Mouse (Mus musculus): ENCODE measurements around the gene Maml2. TPM values are rescaled to one million over a fixed set of nuclear protein-coding genes. Genes with fewer than 3 reads are reported as not detected.

Maml2 gene
- polyA plus RNA-seq, 1 experiment from 2014 or later: 10.3 TPM

DNA sequence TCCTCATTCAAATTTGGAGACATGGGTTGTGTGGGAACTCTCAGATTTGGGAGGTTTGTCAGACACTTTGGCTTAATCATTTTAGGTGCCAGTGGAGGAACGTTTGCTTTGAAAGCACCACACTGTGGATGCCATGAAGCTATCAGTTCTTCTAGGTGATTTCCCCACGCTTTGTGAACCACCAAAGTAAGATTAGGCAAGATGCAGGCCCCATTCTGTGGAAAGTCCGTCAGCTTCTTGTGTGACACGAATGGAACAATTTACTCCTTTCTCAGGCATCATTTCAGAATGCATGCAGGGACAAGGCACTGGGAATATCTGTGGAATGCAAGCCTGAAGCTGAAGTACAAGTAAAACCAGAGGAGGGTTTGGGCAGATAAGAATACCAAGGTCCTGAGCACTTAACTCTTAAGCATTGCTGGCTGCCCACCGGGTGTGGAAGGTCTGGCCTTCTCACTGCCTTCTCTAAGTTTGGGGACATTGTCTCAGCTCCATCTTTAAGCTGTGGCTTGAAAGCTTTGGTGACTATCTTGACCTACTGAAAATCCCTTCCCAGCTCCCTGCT, 23.1 kb downstream of the Maml2 start:
- Histone ChIP-seq H3K9ac (ENCODE audit: low read length) (no peak overlapping the region), H3K4me3 (ENCODE audit: low read depth, low read length) (no peak overlapping the region), H3K27me3 (ENCODE audit: control insufficient read depth, insufficient read depth, low read length) (no peaks in the 10 kb centered on the region), H3K27ac (ENCODE audit: low read depth, low read length) (no peak overlapping the region), H3K4me2 (no peak overlapping the region), H3K4me1 (ENCODE audit: control insufficient read depth, insufficient read depth, low read length) (peaks cover 9% of the 10 kb centered on the region), H3K9me3 (ENCODE audit: control insufficient read depth, low read length) (no peaks in the 10 kb centered on the region), H3K36me3 (ENCODE audit: control insufficient read depth, insufficient read depth, low read length) (no peaks in the 10 kb centered on the region)
- DNase-seq (ENCODE audit: low spot score, missing footprints) (peak; percentile 69), ATAC-seq (ENCODE audit: low FRiP score) (no peak)
- WGBS: 86% methylated on average over 5 of the region's 5 CpGs

DNA sequence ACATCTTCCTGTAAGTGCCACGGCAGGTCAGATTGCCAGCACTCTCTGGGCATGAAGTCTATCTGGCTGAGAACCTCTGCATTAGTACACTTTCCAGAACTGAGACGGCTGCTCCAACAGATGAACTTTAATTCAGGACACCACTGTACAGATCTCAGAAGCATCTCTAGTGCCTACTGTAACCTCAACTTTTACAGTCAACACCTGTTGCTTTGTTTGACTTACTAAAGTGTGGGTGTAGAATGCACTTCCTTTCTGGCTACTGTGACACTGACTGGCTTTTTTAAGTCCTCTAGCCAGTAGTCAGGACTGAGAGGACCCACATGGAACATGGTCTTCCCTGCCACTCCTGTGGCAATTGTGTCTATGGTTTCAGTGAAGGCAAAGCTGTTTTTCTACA, 25.3 kb downstream of the Maml2 start:
- WGBS: 80% methylated on average over 2 of the region's 2 CpGs
- DNase-seq (ENCODE audit: low spot score, missing footprints) (peak; percentile 77), ATAC-seq (ENCODE audit: low FRiP score) (no peak)
- H3K27ac ChIP-seq (ENCODE audit: low read depth, low read length): no peak overlapping the region; the same call in 1 of the 2 replicates
- no peak overlapping the region for H3K9ac ChIP-seq (ENCODE audit: low read length)
- no peak overlapping the region for H3K4me2 ChIP-seq
- H3K4me3 ChIP-seq (ENCODE audit: low read depth, low read length): no peak overlapping the region
- H3K27me3 ChIP-seq (ENCODE audit: control insufficient read depth, insufficient read depth, low read length): no peaks in the 10 kb centered on the region
- no peaks in the 10 kb centered on the region for H3K9me3 ChIP-seq (ENCODE audit: control insufficient read depth, low read length)
- H3K36me3 ChIP-seq (ENCODE audit: control insufficient read depth, insufficient read depth, low read length): no peaks in the 10 kb centered on the region
- peaks cover 9% of the 10 kb centered on the region for H3K4me1 ChIP-seq (ENCODE audit: control insufficient read depth, insufficient read depth, low read length)

DNA sequence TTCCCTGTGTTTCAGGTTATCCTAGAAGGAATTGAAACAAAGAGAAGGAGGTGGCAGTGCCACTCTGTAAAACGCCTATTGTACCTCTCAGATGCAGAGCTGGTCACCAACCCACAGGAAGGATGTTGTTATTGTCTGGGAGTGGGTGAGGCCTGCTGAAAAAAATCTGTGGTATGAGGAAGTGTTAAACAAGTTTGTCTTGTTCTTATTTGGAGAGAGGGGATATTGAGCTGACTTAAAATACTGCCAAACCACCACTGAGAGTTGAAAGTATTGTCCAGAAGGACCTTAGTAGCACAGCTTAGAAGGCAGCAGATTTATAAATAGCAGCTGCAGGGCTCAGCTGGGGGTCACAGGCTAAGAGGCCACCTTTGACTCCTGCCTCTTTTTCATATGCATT, 25.9 kb downstream of the Maml2 start:
- peak; percentile 82 for DNase-seq (ENCODE audit: low spot score, missing footprints)
- ATAC-seq (ENCODE audit: low FRiP score): 0 out of 2 replicates have a peak, but pooled peaks have one; percentile 59
- no peak overlapping the region for H3K4me2 ChIP-seq
- no peaks in the 10 kb centered on the region for H3K36me3 ChIP-seq (ENCODE audit: control insufficient read depth, insufficient read depth, low read length)
- H3K27ac ChIP-seq (ENCODE audit: low read depth, low read length): peak overlapping the region; percentile 7; the same call in 1 of the 2 replicates
- no peaks in the 10 kb centered on the region for H3K27me3 ChIP-seq (ENCODE audit: control insufficient read depth, insufficient read depth, low read length)
- H3K4me1 ChIP-seq (ENCODE audit: control insufficient read depth, insufficient read depth, low read length): peaks cover 9% of the 10 kb centered on the region
- no peak overlapping the region for H3K4me3 ChIP-seq (ENCODE audit: low read depth, low read length)
- 22% methylated on average over 1 of the region's 1 CpGs for WGBS
- H3K9me3 ChIP-seq (ENCODE audit: control insufficient read depth, low read length): no peaks in the 10 kb centered on the region
- H3K9ac ChIP-seq (ENCODE audit: low read length): no peak overlapping the region

DNA sequence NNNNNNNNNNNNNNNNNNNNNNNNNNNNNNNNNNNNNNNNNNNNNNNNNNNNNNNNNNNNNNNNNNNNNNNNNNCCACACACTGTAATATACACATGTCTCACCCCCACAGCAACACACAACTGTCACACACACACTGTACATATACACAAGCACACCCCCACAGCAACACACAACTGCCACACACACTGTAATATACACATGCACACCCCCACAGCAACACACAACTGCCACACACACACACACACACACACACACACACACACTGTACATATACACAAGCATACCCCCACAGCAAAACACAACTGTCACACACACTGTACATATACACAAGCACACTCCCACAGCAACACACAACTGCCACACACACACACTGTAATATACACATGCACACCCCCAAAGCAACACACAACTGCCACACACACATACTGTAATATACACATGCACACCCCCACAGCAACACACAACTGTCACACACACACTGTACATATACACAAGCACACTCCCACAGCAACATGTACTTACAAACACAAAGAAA, 116.5 kb downstream of the Maml2 start:
- no peak overlapping the region for H3K4me3 ChIP-seq (ENCODE audit: low read depth, low read length)
- DNase-seq (ENCODE audit: low spot score, missing footprints) (peak; percentile 82), ATAC-seq (ENCODE audit: low FRiP score) (no peak)
- peaks cover 4% of the 10 kb centered on the region; the same call in 1 of the 2 replicates for H3K36me3 ChIP-seq (ENCODE audit: control insufficient read depth, insufficient read depth, low read length)
- H3K27ac ChIP-seq (ENCODE audit: low read depth, low read length): no peak overlapping the region
- H3K9me3 ChIP-seq (ENCODE audit: control insufficient read depth, low read length): no peaks in the 10 kb centered on the region
- no peak overlapping the region for H3K9ac ChIP-seq (ENCODE audit: low read length)
- H3K4me1 ChIP-seq (ENCODE audit: control insufficient read depth, insufficient read depth, low read length): no peaks in the 10 kb centered on the region
- H3K27me3 ChIP-seq (ENCODE audit: control insufficient read depth, insufficient read depth, low read length): no peaks in the 10 kb centered on the region
- H3K4me2 ChIP-seq: no peak overlapping the region

DNA sequence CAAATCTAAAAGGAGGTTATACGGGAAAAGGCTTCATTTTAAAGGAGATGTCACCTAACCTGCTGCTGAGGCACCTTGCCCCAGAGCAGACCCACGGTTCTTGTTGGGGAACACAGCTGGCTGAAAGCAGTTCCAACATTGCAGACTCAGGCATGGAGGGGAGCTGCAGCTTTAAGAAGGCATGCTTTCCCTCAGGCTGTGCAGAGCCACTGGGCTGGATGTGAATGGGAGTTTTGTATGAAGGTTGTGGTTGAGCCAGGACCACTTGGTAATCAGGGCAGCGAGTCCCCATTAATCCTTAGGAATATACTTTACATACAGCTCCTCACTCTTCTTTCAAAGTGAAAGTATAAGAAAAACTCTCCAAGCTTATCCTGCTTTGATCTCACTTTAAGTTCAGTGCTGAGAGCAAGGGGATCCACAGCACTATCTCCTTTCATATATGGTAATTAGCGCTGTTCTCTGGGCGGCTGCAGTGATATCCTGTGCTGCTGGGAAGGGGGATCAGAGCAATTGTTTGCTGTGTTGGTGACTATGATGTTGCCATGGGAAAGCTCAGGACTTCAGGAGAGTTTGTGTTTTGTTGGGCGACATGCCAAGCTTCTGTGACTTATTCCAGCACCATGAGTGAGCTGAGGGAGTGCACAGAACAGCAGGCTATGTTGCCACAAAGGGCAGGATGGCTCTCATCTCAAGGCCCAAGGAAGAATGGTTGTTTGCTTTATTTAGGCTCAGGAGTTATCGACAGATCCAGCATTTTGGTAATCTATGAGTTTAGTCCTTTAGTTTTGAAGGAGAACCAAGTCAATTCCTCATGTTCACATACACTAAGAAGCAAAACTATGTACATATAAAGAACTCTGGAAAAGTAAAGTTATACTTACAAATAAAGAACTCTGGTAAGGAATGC, 127.5 kb downstream of the Maml2 start:
- ATAC-seq (ENCODE audit: low FRiP score): peak; percentile 95
- H3K4me3 ChIP-seq (ENCODE audit: low read depth, low read length): no peak overlapping the region
- WGBS: 8% methylated on average over 7 of the region's 7 CpGs
- H3K4me1 ChIP-seq (ENCODE audit: control insufficient read depth, insufficient read depth, low read length): peaks cover 17% of the 10 kb centered on the region
- no peaks in the 10 kb centered on the region for H3K27me3 ChIP-seq (ENCODE audit: control insufficient read depth, insufficient read depth, low read length)
- H3K9me3 ChIP-seq (ENCODE audit: control insufficient read depth, low read length): no peaks in the 10 kb centered on the region
- peak overlapping the region; percentile 7; the same call in 1 of the 2 replicates for H3K9ac ChIP-seq (ENCODE audit: low read length)
- H3K4me2 ChIP-seq: peak overlapping the region; percentile 8
- peak overlapping the region; percentile 73 for H3K27ac ChIP-seq (ENCODE audit: low read depth, low read length)
- peak; percentile 93 for DNase-seq (ENCODE audit: low spot score, missing footprints)
- H3K36me3 ChIP-seq (ENCODE audit: control insufficient read depth, insufficient read depth, low read length): no peaks in the 10 kb centered on the region

DNA sequence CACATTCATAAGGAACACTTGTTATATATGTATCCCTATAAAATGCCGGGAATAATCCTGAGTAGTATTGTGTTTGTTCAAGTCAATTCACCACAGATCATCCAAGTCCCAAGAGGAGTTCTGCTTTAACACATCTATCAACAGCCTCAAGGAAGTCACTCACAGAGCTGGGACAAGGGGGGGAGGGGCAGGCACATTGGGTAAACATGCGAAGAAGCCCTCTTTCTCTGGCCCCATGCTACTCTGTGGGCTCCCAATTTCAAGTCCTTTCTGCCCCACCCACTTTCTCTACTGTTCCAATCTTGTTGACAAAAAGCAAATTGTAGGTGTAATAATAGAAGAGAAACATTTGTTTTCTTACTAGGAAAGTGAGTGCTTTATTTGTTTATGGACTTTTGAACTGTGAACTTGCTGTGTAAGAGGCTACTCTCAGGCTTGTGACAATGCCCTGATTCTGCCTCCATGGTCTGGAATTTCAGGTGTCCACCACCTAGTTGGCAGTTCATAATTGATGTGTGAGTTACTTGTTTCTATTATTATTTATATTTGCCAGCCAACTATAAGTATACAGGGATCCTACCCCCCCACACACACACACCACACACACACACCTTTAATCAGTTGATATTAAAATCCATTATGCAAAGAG, 131.8 kb downstream of the Maml2 start:
- Histone ChIP-seq H3K27me3 (ENCODE audit: control insufficient read depth, insufficient read depth, low read length) (no peaks in the 10 kb centered on the region), H3K4me2 (no peak overlapping the region), H3K27ac (ENCODE audit: low read depth, low read length) (no peak overlapping the region), H3K9me3 (ENCODE audit: control insufficient read depth, low read length) (no peaks in the 10 kb centered on the region), H3K4me3 (ENCODE audit: low read depth, low read length) (no peak overlapping the region), H3K36me3 (ENCODE audit: control insufficient read depth, insufficient read depth, low read length) (no peaks in the 10 kb centered on the region), H3K9ac (ENCODE audit: low read length) (no peak overlapping the region), H3K4me1 (ENCODE audit: control insufficient read depth, insufficient read depth, low read length) (peaks cover 17% of the 10 kb centered on the region)
- WGBS: 58% methylated on average over 2 of the region's 2 CpGs
- DNase-seq (ENCODE audit: low spot score, missing footprints) (peak; percentile 81), ATAC-seq (ENCODE audit: low FRiP score) (no peak)

DNA sequence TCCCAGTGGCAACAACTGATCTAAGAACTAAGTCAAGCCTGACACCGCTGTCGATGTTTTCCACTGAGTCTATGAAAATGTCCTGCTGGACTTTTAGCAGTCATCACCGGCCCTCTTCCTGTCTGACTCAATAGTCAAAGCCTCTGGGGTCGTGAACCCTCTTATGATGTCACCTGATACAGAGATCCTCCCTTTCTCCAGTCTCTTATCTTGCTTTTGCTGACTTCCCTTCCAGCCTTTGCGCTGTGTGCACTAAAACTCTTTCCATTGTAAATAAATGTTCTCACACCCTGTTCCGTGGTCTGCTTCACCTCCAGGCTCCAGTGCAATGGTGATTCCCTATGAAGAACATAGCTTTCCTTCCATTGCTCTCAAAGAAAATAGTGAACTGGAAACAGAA, 132.5 kb downstream of the Maml2 start:
- no peaks in the 10 kb centered on the region for H3K9me3 ChIP-seq (ENCODE audit: control insufficient read depth, low read length)

DNA sequence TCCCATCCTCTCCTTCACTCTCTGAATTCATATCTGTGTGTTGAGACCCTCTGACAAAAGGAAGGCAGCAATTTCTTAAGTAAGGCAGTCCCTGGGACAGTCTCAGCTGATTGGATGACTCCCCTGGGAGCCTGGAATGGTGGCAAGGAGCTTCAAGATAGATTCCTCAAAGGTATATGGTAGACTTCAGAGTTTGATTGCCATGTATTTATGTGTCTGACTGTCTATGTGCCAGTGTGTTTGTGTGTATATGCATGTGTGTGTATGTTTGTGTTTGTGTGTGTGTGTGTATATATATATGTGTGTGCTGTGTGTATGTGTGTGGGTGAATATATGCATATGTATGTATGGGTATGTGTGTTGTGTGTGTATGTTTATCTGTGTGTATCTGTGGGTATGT, 133.0 kb downstream of the Maml2 start:
- Histone ChIP-seq H3K36me3 (ENCODE audit: control insufficient read depth, insufficient read depth, low read length) (no peaks in the 10 kb centered on the region), H3K27ac (ENCODE audit: low read depth, low read length) (no peak overlapping the region), H3K27me3 (ENCODE audit: control insufficient read depth, insufficient read depth, low read length) (no peaks in the 10 kb centered on the region), H3K9me3 (ENCODE audit: control insufficient read depth, low read length) (no peaks in the 10 kb centered on the region), H3K4me2 (no peak overlapping the region), H3K9ac (ENCODE audit: low read length) (no peak overlapping the region), H3K4me1 (ENCODE audit: control insufficient read depth, insufficient read depth, low read length) (peaks cover 8% of the 10 kb centered on the region; the same call in 1 of the 2 replicates), H3K4me3 (ENCODE audit: low read depth, low read length) (no peak overlapping the region)
- ATAC-seq (ENCODE audit: low FRiP score): no peak
- peak; percentile 51 for DNase-seq (ENCODE audit: low spot score, missing footprints)

More for the DNA sequence above, 132.5 kb downstream of the Maml2 start:
- Histone ChIP-seq H3K9ac (ENCODE audit: low read length) (no peak overlapping the region), H3K27me3 (ENCODE audit: control insufficient read depth, insufficient read depth, low read length) (no peaks in the 10 kb centered on the region), H3K27ac (ENCODE audit: low read depth, low read length) (no peak overlapping the region), H3K4me1 (ENCODE audit: control insufficient read depth, insufficient read depth, low read length) (peaks cover 12% of the 10 kb centered on the region), H3K4me2 (no peak overlapping the region), H3K36me3 (ENCODE audit: control insufficient read depth, insufficient read depth, low read length) (no peaks in the 10 kb centered on the region), H3K4me3 (ENCODE audit: low read depth, low read length) (no peak overlapping the region)
- DNase-seq (ENCODE audit: low spot score, missing footprints): peak; percentile 81
- ATAC-seq (ENCODE audit: low FRiP score): no peak
- WGBS: 83% methylated on average over 6 of the region's 6 CpGs

Measured in midbrain, embryonic 11.5 days (tissue).